Mouse (Mus musculus) liver, embryonic 14.5 days (tissue): ENCODE measurements around the gene Ywhag.

Source experiments
- CTCF ChIP-seq: IDR thresholded peaks from 2 replicates; pipeline ENCODE4 v1.5.1; 2016; ENCODE audit warnings: antibody characterized with exemption, low read depth, control low read depth
- EP300 ChIP-seq: IDR thresholded peaks from 2 replicates; pipeline ENCODE4 v1.6.1; 2016; ENCODE audit warnings: antibody characterized with exemption, low read depth

DNA sequence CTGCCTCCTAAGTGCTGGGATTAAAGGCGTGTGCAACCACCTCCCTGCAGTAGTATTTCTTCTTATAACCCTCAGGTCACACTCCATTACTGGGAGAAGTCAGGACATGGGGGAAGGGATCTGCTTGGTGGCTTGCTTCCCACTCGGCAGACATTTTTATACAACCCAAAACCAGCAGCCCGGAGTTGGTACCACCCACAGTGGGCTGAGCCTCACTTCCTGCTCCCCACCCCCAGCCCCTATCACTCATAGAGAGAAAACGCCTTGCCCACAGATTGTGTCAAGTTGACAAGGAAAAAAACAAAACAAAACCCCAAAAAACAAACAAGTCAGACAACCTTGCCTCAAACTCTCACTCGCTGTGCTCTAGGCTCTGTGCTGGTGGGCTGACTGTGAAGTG, 21.2 kb downstream of the Ywhag start:
- TF ChIP-seq EP300, result no peak
- TF ChIP-seq CTCF, result no peak
